Mouse (Mus musculus) urinary bladder, postnatal 10 days (tissue): ENCODE measurements at regions not wholly inside any gene's neighbourhood (a gene's known extent, or its start where the extent isn't known, plus 50 kb on each side); places are given as distances from the start of the nearest gene placed in this dataset.

ENCODE experiments used
- DNase-seq: peaks from one replicate; pipeline ENCODE4 v3.0.0; 2022; ENCODE audit warnings: low spot score

DNA sequence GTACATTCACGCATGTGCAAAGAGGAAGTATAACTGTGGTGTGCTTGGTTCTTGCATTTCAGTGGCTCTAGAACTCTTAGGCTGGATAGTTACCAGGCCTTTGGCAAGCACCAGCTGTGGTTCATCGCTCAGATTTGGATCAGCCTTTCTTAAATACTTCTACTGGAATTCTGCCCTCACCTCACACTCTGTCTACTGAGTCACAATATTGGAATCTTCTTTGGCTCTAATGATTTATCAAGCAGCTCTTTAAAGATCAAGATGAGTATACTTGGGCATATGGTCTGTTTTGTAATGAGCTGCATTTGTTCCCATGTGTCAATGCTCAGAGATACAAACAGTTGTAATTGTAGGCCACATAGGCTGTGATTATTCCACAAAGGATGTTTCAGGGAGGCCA lies 197.5 kb downstream of the Icos start:
- no peak for DNase-seq

GRCm38 (mm10) chr1:61179461-61179860 lies 201.7 kb downstream of the Icos start:
- DNase-seq = no peak

GRCm38 (mm10) chr1:61181099-61181821 lies 203.5 kb downstream of the Icos start:
- peak; percentile 78 for DNase-seq

GRCm38 (mm10) chr1:61187381-61188100 lies 209.8 kb downstream of the Icos start:
- no peak for DNase-seq

DNA sequence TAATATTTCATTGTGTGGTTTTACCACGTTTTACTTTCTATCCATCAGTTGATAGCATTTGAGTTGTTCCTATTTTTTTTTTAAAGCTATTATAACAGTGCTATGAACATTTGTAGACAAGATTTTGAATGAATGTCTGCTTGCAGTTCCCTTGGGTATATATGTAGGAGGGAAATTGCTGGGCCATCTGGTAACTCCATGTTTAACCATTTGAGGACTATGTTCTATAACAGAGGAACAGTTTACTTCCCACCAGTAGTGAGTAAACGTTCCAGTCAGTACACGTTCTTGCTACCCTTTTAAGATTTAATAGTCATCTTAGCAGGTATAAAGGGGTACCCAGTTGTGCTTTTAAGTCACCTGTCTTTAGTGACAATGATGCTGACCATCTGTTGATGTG lies 213.2 kb downstream of the Icos start:
- no peak for DNase-seq

GRCm38 (mm10) chr1:61198549-61199062 lies 220.9 kb downstream of the Icos start:
- no peak for DNase-seq

- no peak for DNase-seq
Measured at GRCm38 (mm10) chr1:61201006-61201405, 223.3 kb downstream of the Icos start.

DNA sequence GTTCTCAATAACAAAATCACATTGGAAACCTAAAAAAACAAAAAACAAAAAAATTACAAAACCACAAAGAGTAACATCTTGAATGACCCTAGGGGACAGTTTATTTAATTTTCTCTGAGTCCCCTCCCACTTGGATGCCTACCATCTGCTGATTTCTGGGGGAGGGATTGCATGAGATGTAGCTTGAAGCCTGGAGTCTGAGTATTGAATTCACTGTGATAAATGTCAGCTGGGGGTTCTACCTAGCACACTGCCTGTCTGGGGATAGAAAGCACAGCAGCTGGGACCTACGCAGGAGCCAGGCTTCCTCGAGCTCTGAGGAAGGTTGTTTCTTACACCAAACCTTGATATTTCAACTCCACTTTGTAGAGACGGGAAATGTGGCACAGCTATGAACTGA lies 224.4 kb downstream of the Icos start:
- no peak for DNase-seq

- DNase-seq = no peak
Measured at GRCm38 (mm10) chr1:61203170-61203569, 225.4 kb downstream of the Icos start.

DNA sequence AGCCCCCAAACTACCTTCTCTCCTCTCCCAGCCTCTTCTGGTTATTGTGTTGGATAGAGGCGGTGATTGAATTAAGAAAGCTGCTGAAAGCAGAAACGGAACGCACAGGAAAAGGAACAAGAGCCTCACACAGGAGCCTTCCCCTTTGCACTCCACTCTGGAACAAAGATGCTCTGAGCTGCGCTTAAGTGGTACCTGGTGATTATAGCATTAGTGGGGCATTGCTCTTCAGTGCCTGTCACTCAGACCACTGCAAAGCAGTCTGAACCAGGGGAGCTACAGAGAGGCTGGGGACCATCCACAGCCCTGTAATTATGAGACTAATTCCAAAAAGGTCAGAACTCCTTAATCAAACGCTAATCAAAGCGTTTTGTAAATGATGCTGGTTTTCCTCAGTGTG lies 225.9 kb downstream of the Icos start:
- no peak for DNase-seq

GRCm38 (mm10) chr1:61205137-61205536 lies 227.4 kb downstream of the Icos start:
- DNase-seq = no peak

DNA sequence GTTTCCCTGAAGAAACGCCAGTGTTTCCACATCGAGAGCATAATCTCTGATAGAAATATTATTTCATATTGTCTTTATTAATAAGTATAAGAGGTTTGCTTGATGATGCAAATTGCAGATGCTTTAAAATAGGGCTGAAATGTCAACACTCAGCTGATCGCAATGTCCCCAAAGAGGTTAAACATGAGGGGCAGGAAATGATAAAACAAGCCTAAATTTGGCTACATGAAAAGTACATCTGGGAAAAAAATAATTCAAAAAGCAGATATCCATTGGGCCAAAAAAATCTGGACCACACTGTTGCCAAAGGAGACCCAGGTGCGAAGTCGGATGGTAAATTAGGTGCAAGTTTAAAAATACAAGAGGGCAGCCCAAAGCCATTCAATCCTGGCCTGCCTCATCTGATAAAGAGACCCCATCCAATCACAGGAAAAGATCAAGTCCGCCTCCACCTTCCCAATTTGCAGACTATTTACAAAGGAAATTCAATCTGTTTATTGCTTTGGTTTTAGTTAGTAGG lies 229.2 kb downstream of the Icos start:
- no peak for DNase-seq

DNA sequence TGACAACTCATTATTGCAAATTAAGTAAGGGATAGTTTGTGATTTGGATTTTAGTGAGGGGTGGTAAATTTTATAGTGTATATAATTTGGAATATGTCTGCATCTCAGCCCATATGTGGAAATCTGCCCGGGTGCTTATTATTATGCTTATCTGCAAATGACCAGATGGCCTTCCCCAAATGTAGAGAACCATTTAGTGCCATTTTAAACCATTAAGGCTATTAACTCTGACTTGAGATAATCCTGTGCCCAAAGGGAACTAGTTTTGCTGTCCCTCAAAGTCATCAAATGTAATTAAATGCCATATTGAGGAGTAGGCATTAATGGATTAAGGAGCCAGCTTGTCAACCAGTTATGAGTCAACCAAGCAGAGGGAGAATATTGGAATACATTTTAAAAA lies 230.7 kb downstream of the Icos start:
- DNase-seq = no peak

- no peak for DNase-seq
Measured at GRCm38 (mm10) chr1:61221131-61221530, 243.4 kb downstream of the Icos start.

- no peak for DNase-seq
Measured at GRCm38 (mm10) chr1:61228942-61229341, 251.2 kb downstream of the Icos start.

DNA sequence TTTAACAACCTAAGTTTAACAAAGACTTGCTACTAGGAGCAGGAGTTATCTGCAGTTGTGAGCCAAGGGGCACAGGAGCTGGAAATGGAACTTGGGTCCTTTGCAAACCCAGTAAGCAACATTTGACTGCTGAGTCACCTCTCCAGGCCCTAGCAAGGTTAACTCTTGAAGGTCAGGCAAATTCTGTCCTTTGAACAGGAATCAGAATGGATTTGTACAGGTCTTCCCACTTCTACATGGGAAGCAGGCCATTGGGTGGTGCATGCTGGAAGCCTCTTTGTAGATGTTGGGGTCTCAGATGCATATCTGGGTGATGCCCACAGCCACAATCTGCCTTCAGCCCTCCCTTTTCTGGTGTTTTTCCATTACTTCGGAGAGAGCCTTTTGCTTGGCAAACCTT lies 255.3 kb downstream of the Icos start:
- no peak for DNase-seq

DNA sequence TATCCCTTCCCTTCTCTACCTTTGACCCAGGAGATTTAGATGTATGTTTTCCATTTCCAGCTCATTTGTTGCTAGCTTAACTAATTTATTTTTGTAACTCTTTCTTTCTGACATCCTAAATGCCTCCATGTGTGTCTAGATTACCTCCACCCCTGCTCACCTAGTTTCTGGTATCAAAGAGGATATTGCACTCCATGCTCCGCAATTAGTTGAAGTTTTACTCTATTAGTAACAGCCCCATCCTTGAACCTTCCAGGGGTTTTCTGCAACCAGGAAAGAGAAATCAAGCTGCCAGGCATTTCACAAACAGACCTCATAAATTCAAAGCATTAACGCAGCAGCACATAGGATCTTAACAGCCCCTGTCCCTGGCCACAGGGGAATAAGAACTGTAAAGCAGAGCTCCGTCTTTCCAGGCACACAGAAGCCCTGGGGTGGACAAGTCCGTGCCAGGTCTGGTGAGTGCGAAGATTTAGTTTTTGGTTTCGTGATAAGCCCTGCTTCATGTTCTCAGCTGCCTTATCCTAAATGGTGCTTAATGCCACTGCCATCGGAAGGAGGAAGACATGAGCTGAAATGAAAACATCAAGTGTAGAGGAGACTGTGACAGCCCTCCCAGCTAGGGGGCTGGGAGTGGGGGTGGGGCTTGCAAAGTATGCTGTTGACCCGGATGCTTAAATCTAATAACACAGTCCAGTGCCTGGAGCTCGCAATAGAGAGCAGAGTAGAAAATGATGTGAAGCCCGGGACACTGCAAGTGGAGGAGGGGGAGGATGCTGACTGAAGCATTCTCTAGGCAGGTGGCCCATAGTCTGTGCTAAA lies 256.0 kb downstream of the Icos start:
- no peak for DNase-seq

DNA sequence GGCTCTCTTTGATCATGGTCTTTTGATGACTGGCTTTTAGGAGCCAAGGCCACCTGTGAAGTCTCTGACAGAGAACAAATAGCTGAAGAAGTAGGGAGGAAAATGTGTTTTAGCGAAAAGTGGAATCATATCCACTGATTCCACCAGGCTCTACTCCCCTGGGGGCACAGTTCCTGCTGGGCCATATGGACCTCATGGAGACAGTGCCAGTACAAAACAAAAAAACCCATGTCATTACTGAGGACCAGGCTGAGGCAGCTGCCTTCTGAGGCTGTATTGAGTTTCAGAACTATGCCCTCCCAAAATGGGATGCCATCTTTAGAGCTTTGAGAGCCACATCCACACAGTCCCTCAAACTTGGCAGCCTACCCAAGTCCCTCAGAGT lies 256.6 kb downstream of the Icos start:
- DNase-seq = no peak

DNA sequence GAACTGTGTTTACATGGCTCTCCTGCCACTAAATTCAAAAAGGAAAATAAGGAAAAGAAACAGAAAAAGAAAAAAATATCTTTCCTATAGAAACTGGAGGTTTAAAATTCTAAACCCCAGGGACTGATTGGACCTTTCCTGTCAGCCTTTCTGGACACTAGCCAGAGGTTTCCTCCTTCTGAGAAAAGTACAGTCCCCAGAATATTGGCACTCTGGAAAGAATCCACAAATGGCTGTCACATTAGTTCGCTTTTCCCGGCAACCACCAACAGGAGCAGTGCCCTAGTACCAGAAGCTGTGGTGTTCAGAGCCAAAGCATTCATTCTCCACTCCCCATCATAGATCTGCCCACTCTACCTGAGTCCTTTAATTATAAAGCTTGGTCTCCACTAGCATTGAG lies 258.8 kb downstream of the Icos start:
- no peak for DNase-seq

DNA sequence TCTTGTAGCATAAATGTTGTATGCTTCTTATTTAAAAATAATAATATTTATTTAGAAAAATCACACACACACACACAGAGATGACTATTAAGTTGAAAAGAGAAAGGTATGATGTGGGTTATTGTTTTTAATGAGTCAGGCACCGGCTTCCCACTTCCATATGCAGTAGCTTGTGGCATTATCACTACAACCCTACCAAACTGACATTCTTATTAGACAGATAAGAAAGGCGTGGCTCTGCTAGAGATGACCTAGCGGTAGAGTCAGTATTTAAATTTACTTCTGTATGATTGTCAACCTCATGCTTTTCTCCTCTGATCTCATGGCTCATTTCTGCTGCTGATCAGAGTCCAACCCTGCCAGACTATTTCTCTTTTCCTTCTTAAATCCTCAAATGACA lies 260.9 kb downstream of the Icos start:
- DNase-seq = no peak

- no peak for DNase-seq
Measured at GRCm38 (mm10) chr1:61257561-61257960, 279.8 kb downstream of the Icos start.

GRCm38 (mm10) chr1:61263466-61263865 lies 285.7 kb downstream of the Icos start:
- no peak for DNase-seq
